ENCODE assay signal across 7 mouse cellular contexts in genomic region chr2:84838993-84839980, GRCm38 (mm10). TPM values are rescaled to one million over a fixed set of nuclear protein-coding genes. Genes with fewer than 3 reads are reported as not detected.
DNase-seq lines count a peak whose midpoint lies in the region; ATAC-seq and TF ChIP-seq lines count a peak whose summit lies in the region.

No protein-coding gene starts in this region.

- peaks cover 0 to 23% of the 10 kb centered on the region in 2 experiments; a peak in 3 of 4 replicates for H3K36me3 ChIP-seq in MEL (ENCODE audit: control insufficient read depth in 1 of 2, insufficient read depth in 2 of 2, low read length in 2 of 2)
- no peaks in the 10 kb centered on the region for H3K36me3 ChIP-seq in heart, adult 2 months (ENCODE audit: control insufficient read depth, insufficient read depth, low read length)
- no peaks in the 10 kb centered on the region for H3K36me3 ChIP-seq in midbrain, embryonic 14.5 days (ENCODE audit: control insufficient read depth, insufficient read depth, low read length)
- no peaks in the 10 kb centered on the region for H3K36me3 ChIP-seq in thymus, adult 2 months (ENCODE audit: control insufficient read depth, insufficient read depth, low read length)

- no peak for ATAC-seq in midbrain, embryonic 14.5 days (ENCODE audit: low FRiP score, low TSS enrichment)

- intact Hi-C loops in heart, adult 2 months (cut with DNase I), result no loop called here
- intact Hi-C loops in left cerebral cortex, postnatal 4 days (cut with DNase I), result loop anchor here (10.0 kb wide), 1 partner anchor 196 kb away; the partner anchor contains the start of genes P2rx3 and Ssrp1

- H3K9ac ChIP-seq in MEL (ENCODE audit: control insufficient read depth, low read depth, low read length, poor library complexity, severe bottlenecking), result peak overlapping the region; percentile 88
- H3K9ac ChIP-seq in heart, adult 2 months (ENCODE audit: low read depth, low read length), result peak overlapping the region; percentile 59
- peak overlapping the region; percentile 50 for H3K9ac ChIP-seq in midbrain, embryonic 14.5 days (replicated peaks; ENCODE audit: low read length)

- TF ChIP-seq EP300 in MEL (IDR thresholded peaks at IDR 0.05; ENCODE audit: low read depth in 1 of 2, low read length in 2 of 2), result peak in 1 of 2 experiments; percentile 55; a peak in 2 of 4 replicates
- TF ChIP-seq EP300 in heart, adult 2 months (IDR thresholded peaks at IDR 0.05; ENCODE audit: insufficient read depth, low read depth, low read length), result no peak

- peak overlapping the region; percentile 91 for H3K27ac ChIP-seq in MEL (ENCODE audit: control insufficient read depth, low read depth, low read length)
- peak overlapping the region; percentile 68 for H3K27ac ChIP-seq in heart, adult 2 months
- H3K27ac ChIP-seq in midbrain, embryonic 14.5 days (replicated peaks; ENCODE audit: low read depth, low read length), result no peak overlapping the region
- peak overlapping the region; percentile 82 for H3K27ac ChIP-seq in thymus, adult 2 months (ENCODE audit: control insufficient read depth, insufficient read depth, low read length)

- H3K4me1 ChIP-seq in MEL (ENCODE audit: control insufficient read depth in 1 of 2, insufficient read depth in 2 of 2, low read length in 2 of 2), result peaks cover 14 to 21% of the 10 kb centered on the region in 2 experiments
- H3K4me1 ChIP-seq in heart, adult 2 months (ENCODE audit: control insufficient read depth, insufficient read depth, low read length), result no peaks in the 10 kb centered on the region; the same call in 1 of the 2 replicates
- H3K4me1 ChIP-seq in midbrain, embryonic 14.5 days (ENCODE audit: control insufficient read depth, insufficient read depth, low read length), result peaks cover 14% of the 10 kb centered on the region
- H3K4me1 ChIP-seq in thymus, adult 2 months (replicated peaks; ENCODE audit: control insufficient read depth, insufficient read depth, low read length), result peaks cover 47% of the 10 kb centered on the region

- peak; percentile 47 to 77; a peak in 3 of 4 replicates for TF ChIP-seq POLR2A in MEL (IDR thresholded peaks at IDR 0.05; ENCODE audit: control insufficient read depth in 1 of 2, insufficient read depth in 1 of 2, low read depth in 1 of 2, low read length in 2 of 2, poor library complexity in 1 of 2)
- TF ChIP-seq POLR2A in heart, adult 2 months (IDR thresholded peaks at IDR 0.05; ENCODE audit: insufficient read depth, low read depth, low read length), result peak; percentile 37; the same call in 1 of the 2 replicates
- no peak for TF ChIP-seq POLR2A in thymus, adult 2 months (IDR thresholded peaks at IDR 0.05; ENCODE audit: control insufficient read depth, extremely low read depth, insufficient read depth, low read length, poor library complexity)

- H3K4me2 ChIP-seq in midbrain, embryonic 14.5 days (ENCODE audit: low read length), result peak overlapping the region; percentile 88

- peak; percentile 87 for DNase-seq in MEL (ENCODE audit: low read depth, low spot score)
- DNase-seq in embryo, embryonic 10 days (ENCODE audit: low spot score), result peak; percentile 68
- peak; percentile 61 to 62 for DNase-seq in heart, adult 2 months
- DNase-seq in kidney, postnatal 25 days, result peak; percentile 8 to 41
- peak; percentile 25 for DNase-seq in midbrain, embryonic 14.5 days
- peak; percentile 45 for DNase-seq in thymus, adult 2 months
- DNase-seq in left cerebral cortex, postnatal 4 days, result no peak

- 3% methylated on average over 47 of the region's 47 CpGs for WGBS in heart, adult 2 months
- WGBS in midbrain, embryonic 14.5 days, result under 1% methylated on average over 47 of the region's 47 CpGs
- WGBS in thymus, adult 2 months, result 1% methylated on average over 47 of the region's 47 CpGs

- H3K79me2 ChIP-seq in MEL (ENCODE audit: control insufficient read depth, insufficient read depth, low read length, poor library complexity), result peaks cover 44% of the 10 kb centered on the region
- H3K79me2 ChIP-seq in heart, adult 2 months (replicated peaks; ENCODE audit: control insufficient read depth, insufficient read depth, low read length), result no peaks in the 10 kb centered on the region

- no peak for TF ChIP-seq CTCF in MEL (IDR thresholded peaks at IDR 0.05 in 2 of 3, conservative IDR thresholded peaks at IDR 0.05 in 1 of 3; ENCODE audit: control insufficient read depth in 1 of 3, insufficient read depth in 1 of 3, low read depth in 2 of 3, low read length in 3 of 3, poor library complexity in 1 of 3, severe bottlenecking in 1 of 3)
- TF ChIP-seq CTCF in heart, adult 2 months (IDR thresholded peaks at IDR 0.05), result no peak
- TF ChIP-seq CTCF in thymus, adult 2 months (IDR thresholded peaks at IDR 0.05; ENCODE audit: borderline replicate concordance, control insufficient read depth, extremely low read depth, insufficient read depth, low read length, poor library complexity), result no peak

- no peaks in the 10 kb centered on the region for H3K27me3 ChIP-seq in MEL (ENCODE audit: control insufficient read depth in 1 of 2, insufficient read depth in 2 of 2, low read length in 2 of 2)
- peaks cover 4% of the 10 kb centered on the region; the same call in 1 of the 2 replicates for H3K27me3 ChIP-seq in heart, adult 2 months (ENCODE audit: control insufficient read depth, insufficient read depth, low read length)
- H3K27me3 ChIP-seq in midbrain, embryonic 14.5 days (ENCODE audit: control insufficient read depth, insufficient read depth, low read length), result peaks cover 44% of the 10 kb centered on the region
- no peaks in the 10 kb centered on the region for H3K27me3 ChIP-seq in thymus, adult 2 months (ENCODE audit: control insufficient read depth, insufficient read depth, low read length)

- TF ChIP-seq RAD21 in MEL (IDR thresholded peaks at IDR 0.05; ENCODE audit: low read depth, low read length), result no peak

- H3K9me3 ChIP-seq in MEL (replicated peaks; ENCODE audit: insufficient read depth, low read length), result no peaks in the 10 kb centered on the region
- no peaks in the 10 kb centered on the region for H3K9me3 ChIP-seq in midbrain, embryonic 14.5 days (ENCODE audit: control insufficient read depth, low read length)

- H3K4me3 ChIP-seq in MEL (ENCODE audit: control insufficient read depth in 1 of 2, insufficient read depth in 1 of 2, low read depth in 2 of 2, low read length in 2 of 2), result peak overlapping the region; percentile 78 to 96
- H3K4me3 ChIP-seq in heart, adult 2 months, result peak overlapping the region; percentile 69
- peak overlapping the region; percentile 50 for H3K4me3 ChIP-seq in midbrain, embryonic 14.5 days (replicated peaks; ENCODE audit: low read depth, low read length)
- peak overlapping the region; percentile 96 for H3K4me3 ChIP-seq in thymus, adult 2 months (ENCODE audit: control insufficient read depth, insufficient read depth, low read length)

TF ChIP-seq in MEL, 35 proteins besides CTCF, POLR2A, EP300 and RAD21 (continues in another document):
- TF ChIP-seq CHD2 (IDR thresholded peaks at IDR 0.05; ENCODE audit: low read length) (no peak), CHD1 (IDR thresholded peaks at IDR 0.05; ENCODE audit: low read depth, low read length) (peak; percentile 64; the same call in 1 of the 2 replicates), MAFK (IDR thresholded peaks at IDR 0.05; ENCODE audit: borderline replicate concordance, low read depth, low read length) (no peak)

RNA-seq across cellular contexts. Expression of gene Slc43a1, which starts 0.6 kb away (rescaled TPM):
- 93.3 and 131 TPM in 2 replicates for total RNA-seq in MEL (2012; rRNA removed)
- polyA plus RNA-seq in MEL (2012; ENCODE audit: insufficient read depth in 1 of 2, insufficient read length in 2 of 2, low read depth in 1 of 2, low replicate concordance in 2 of 2, missing spikeins in 1 of 2), result 100 to 1,000 TPM in 1 of 2 experiments, 10 to 100 TPM in 1; 69.8 to 108 TPM
- total RNA-seq in heart, adult 2 months (2021), result 1 to 10 TPM; 2.1 to 2.3 TPM
- 3.7 and 6.7 TPM in 2 replicates for polyA plus RNA-seq in heart, adult 2 months (2012; rRNA removed)
- polyA plus RNA-seq in midbrain, embryonic 14.5 days (2014; fragmentation: Nextera tagmentation; extraction: Ambion mirVana), result 0.90 and 2.4 TPM in 2 replicates
- polyA plus RNA-seq in thymus, adult 2 months (2012; rRNA removed), result 106 and 123 TPM in 2 replicates
- total RNA-seq in left cerebral cortex, postnatal 4 days (2021), result 1 to 10 TPM in 1 of 2 experiments, under 1 TPM in 1; 0.46 to 1.3 TPM

RNA-seq across cellular contexts. Expression of gene Timm10, which starts 12.5 kb away (rescaled TPM):
- total RNA-seq in MEL (2012; rRNA removed), result 165 and 193 TPM in 2 replicates
- 100 to 1,000 TPM in 1 of 2 experiments, not detected in 1; 129 TPM for polyA plus RNA-seq in MEL (2012; ENCODE audit: insufficient read depth in 1 of 2, insufficient read length in 2 of 2, low read depth in 1 of 2, low replicate concordance in 2 of 2, missing spikeins in 1 of 2)
- 100 to 1,000 TPM; 106 to 129 TPM for total RNA-seq in heart, adult 2 months (2021)
- 123 and 136 TPM in 2 replicates for polyA plus RNA-seq in heart, adult 2 months (2012; rRNA removed)
- 58.6 and 80.6 TPM in 2 replicates for polyA plus RNA-seq in midbrain, embryonic 14.5 days (2014; fragmentation: Nextera tagmentation; extraction: Ambion mirVana)
- 23.0 and 29.0 TPM in 2 replicates for polyA plus RNA-seq in thymus, adult 2 months (2012; rRNA removed)
- 10 to 100 TPM; 55.5 to 60.4 TPM for total RNA-seq in left cerebral cortex, postnatal 4 days (2021)

RNA-seq across cellular contexts. Expression of gene Smtnl1, which starts 16.8 kb away (rescaled TPM):
- total RNA-seq in MEL (2012; rRNA removed), result not detected in 2 replicates
- polyA plus RNA-seq in MEL (2012; ENCODE audit: insufficient read depth in 1 of 2, insufficient read length in 2 of 2, low read depth in 1 of 2, low replicate concordance in 2 of 2, missing spikeins in 1 of 2), result not detected
- total RNA-seq in heart, adult 2 months (2021), result not detected
- polyA plus RNA-seq in heart, adult 2 months (2012; rRNA removed), result not detected in 2 replicates
- polyA plus RNA-seq in midbrain, embryonic 14.5 days (2014; fragmentation: Nextera tagmentation; extraction: Ambion mirVana), result not detected in 2 replicates
- 0.60 and 0.94 TPM in 2 replicates for polyA plus RNA-seq in thymus, adult 2 months (2012; rRNA removed)
- total RNA-seq in left cerebral cortex, postnatal 4 days (2021), result not detected

RNA-seq across cellular contexts. Expression of gene Ube2l6, which starts 40.7 kb away (rescaled TPM):
- total RNA-seq in MEL (2012; rRNA removed), result 8.8 and 17.5 TPM in 2 replicates
- 10 to 100 TPM in 1 of 2 experiments, not detected in 1; 37.0 TPM for polyA plus RNA-seq in MEL (2012; ENCODE audit: insufficient read depth in 1 of 2, insufficient read length in 2 of 2, low read depth in 1 of 2, low replicate concordance in 2 of 2, missing spikeins in 1 of 2)
- total RNA-seq in heart, adult 2 months (2021), result 100 to 1,000 TPM in 1 of 2 experiments, 10 to 100 TPM in 1; 26.5 to 109 TPM
- polyA plus RNA-seq in heart, adult 2 months (2012; rRNA removed), result 42.0 and 131 TPM in 2 replicates
- polyA plus RNA-seq in midbrain, embryonic 14.5 days (2014; fragmentation: Nextera tagmentation; extraction: Ambion mirVana), result 11.7 and 19.5 TPM in 2 replicates
- 27.7 and 35.3 TPM in 2 replicates for polyA plus RNA-seq in thymus, adult 2 months (2012; rRNA removed)
- 1 to 10 TPM; 5.3 to 5.7 TPM for total RNA-seq in left cerebral cortex, postnatal 4 days (2021)

RNA-seq across cellular contexts. Expression of gene Rtn4rl2, which starts 47.2 kb away (rescaled TPM):
- total RNA-seq in MEL (2012; rRNA removed), result 0.12 TPM in 1 of 2 replicates, not detected in the other
- 1 to 10 TPM in 1 of 2 experiments, not detected in 1; 1.1 TPM for polyA plus RNA-seq in MEL (2012; ENCODE audit: insufficient read depth in 1 of 2, insufficient read length in 2 of 2, low read depth in 1 of 2, low replicate concordance in 2 of 2, missing spikeins in 1 of 2)
- 1 to 10 TPM; 3.6 to 3.8 TPM for total RNA-seq in heart, adult 2 months (2021)
- 2.6 and 6.1 TPM in 2 replicates for polyA plus RNA-seq in heart, adult 2 months (2012; rRNA removed)
- 4.5 and 5.6 TPM in 2 replicates for polyA plus RNA-seq in midbrain, embryonic 14.5 days (2014; fragmentation: Nextera tagmentation; extraction: Ambion mirVana)
- 1.8 and 2.1 TPM in 2 replicates for polyA plus RNA-seq in thymus, adult 2 months (2012; rRNA removed)
- total RNA-seq in left cerebral cortex, postnatal 4 days (2021), result 10 to 100 TPM; 59.4 to 61.6 TPM
